Mouse (Mus musculus) layer of hippocampus, adult 2 months (tissue): ENCODE data around the gene Wfdc17. TPM values are rescaled to one million over a fixed set of nuclear protein-coding genes. Genes with fewer than 3 reads are reported as not detected.

Experiments
- DNase-seq, 2 experiments: peaks; one replicate each; pipeline ENCODE4 v3.0.0; 2022; ENCODE audit warnings: low spot score in 2 of 2
- H3K27ac ChIP-seq: fragments of 200-600 bp; 2 replicates; pipeline ENCODE4 v1.8.1; 2022
- H3K4me3 ChIP-seq: fragments of 200-600 bp; 2 replicates; pipeline ENCODE4 v1.8.1; 2022; ENCODE audit warnings: mild to moderate bottlenecking
- CTCF ChIP-seq: fragments of 200-600 bp; conservative IDR thresholded peaks from 2 replicates; pipeline ENCODE4 v1.8.1; 2022; ENCODE audit warnings: antibody characterized with exemption, mild to moderate bottlenecking, moderate library complexity
- total RNA-seq, 2 experiments: library from RNA; stranded (reverse); gene quantifications; 2 replicates each; pipeline ENCODE4 v1.2.3; 2021

The Wfdc17 gene
- total RNA-seq, 2 experiments from 2014 or later = not detected

- Histone ChIP-seq H3K4me3 (no peak overlapping the region), H3K27ac (no peak overlapping the region)
- no peak for TF ChIP-seq CTCF
- DNase-seq = no peak
Observed at GRCm38 (mm10) chr11:83717042-83717665, 13.4 kb downstream of the Wfdc17 start.

- no peak overlapping the region for H3K27ac ChIP-seq
- H3K4me3 ChIP-seq = no peak overlapping the region
- DNase-seq = no peak
- TF ChIP-seq CTCF = no peak
Observed at GRCm38 (mm10) chr11:83720766-83721165, 17.0 kb downstream of the Wfdc17 start.

GRCm38 (mm10) chr11:83728757-83729432 lies 25.1 kb downstream of the Wfdc17 start:
- no peak overlapping the region for H3K27ac ChIP-seq
- no peak overlapping the region for H3K4me3 ChIP-seq
- TF ChIP-seq CTCF = peak; percentile 76
- DNase-seq = no peak

GRCm38 (mm10) chr11:83731116-83731515 lies 27.3 kb downstream of the Wfdc17 start:
- TF ChIP-seq CTCF = no peak
- DNase-seq = no peak
- H3K4me3 ChIP-seq = no peak overlapping the region
- no peak overlapping the region for H3K27ac ChIP-seq

GRCm38 (mm10) chr11:83733071-83733640 lies 29.4 kb downstream of the Wfdc17 start:
- peak; percentile 25 for TF ChIP-seq CTCF
- H3K4me3 ChIP-seq = no peak overlapping the region
- DNase-seq = no peak

GRCm38 (mm10) chr11:83734215-83734614 lies 30.4 kb downstream of the Wfdc17 start:
- DNase-seq = no peak
- H3K4me3 ChIP-seq = no peak overlapping the region
- no peak for TF ChIP-seq CTCF
- H3K27ac ChIP-seq = no peak overlapping the region

More at GRCm38 (mm10) chr11:83733071-83733640, 29.4 kb downstream of the Wfdc17 start:
- no peak overlapping the region for H3K27ac ChIP-seq

- no peak for DNase-seq
- no peak overlapping the region for H3K27ac ChIP-seq
- no peak overlapping the region for H3K4me3 ChIP-seq
- TF ChIP-seq CTCF = no peak
Observed at GRCm38 (mm10) chr11:83735881-83736280, 32.1 kb downstream of the Wfdc17 start.

GRCm38 (mm10) chr11:83737109-83737558 lies 33.3 kb downstream of the Wfdc17 start:
- TF ChIP-seq CTCF = no peak
- DNase-seq = no peak

GRCm38 (mm10) chr11:83739241-83739640 lies 35.5 kb downstream of the Wfdc17 start:
- peak; percentile 69 to 86 for DNase-seq
- no peak overlapping the region for H3K27ac ChIP-seq
- TF ChIP-seq CTCF = peak; percentile 93
- H3K4me3 ChIP-seq = no peak overlapping the region

More at GRCm38 (mm10) chr11:83737109-83737558, 33.3 kb downstream of the Wfdc17 start:
- Histone ChIP-seq H3K27ac (no peak overlapping the region), H3K4me3 (no peak overlapping the region)

- TF ChIP-seq CTCF = no peak
- Histone ChIP-seq H3K27ac (no peak overlapping the region), H3K4me3 (no peak overlapping the region)
- no peak for DNase-seq
Observed at GRCm38 (mm10) chr11:83740443-83740991, 36.7 kb downstream of the Wfdc17 start.

- no peak overlapping the region for H3K27ac ChIP-seq
- DNase-seq = no peak
- H3K4me3 ChIP-seq = no peak overlapping the region
- no peak for TF ChIP-seq CTCF
Observed at GRCm38 (mm10) chr11:83741841-83742240, 38.0 kb downstream of the Wfdc17 start.

GRCm38 (mm10) chr11:83742731-83743355 lies 39.1 kb downstream of the Wfdc17 start:
- Histone ChIP-seq H3K27ac (no peak overlapping the region), H3K4me3 (no peak overlapping the region)
- TF ChIP-seq CTCF = no peak
- DNase-seq = no peak

- no peak overlapping the region for H3K4me3 ChIP-seq
- H3K27ac ChIP-seq = no peak overlapping the region
- TF ChIP-seq CTCF = no peak
- no peak for DNase-seq
Observed at GRCm38 (mm10) chr11:83743525-83743924, 39.7 kb downstream of the Wfdc17 start.
